In the genomic region with DNA sequence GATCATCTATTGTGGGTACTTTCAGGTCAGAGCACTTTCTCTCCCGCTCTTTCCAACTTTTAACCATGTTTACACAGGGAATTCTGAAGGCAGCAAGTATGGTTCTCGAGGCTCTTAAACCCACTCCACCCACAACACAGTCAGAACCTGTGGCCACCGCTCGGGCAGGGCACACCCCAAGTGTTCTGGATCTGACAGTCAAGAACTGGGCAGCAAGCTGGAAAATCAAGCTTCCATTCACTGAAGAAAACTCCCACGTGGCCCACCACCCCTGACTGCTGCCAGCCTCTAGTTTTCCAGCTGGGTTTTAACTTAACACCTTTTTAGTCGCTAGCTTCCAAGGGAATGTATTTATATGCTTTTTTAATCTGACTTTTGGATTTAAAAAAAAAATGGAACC, we compare ENCODE assay signal across 14 mouse cellular contexts.
DNase-seq lines count a peak whose midpoint lies in the region; ATAC-seq and TF ChIP-seq lines count a peak whose summit lies in the region.
"Had no signal": no experiment of that assay in that cellular context is flagged by ENCODE, and none has a peak within 500 bp of the region (broad histone marks: within the 10 kb centered on the region; RNA-seq: fewer than 3 reads in every experiment).

No protein-coding gene starts in this region.

- peaks cover 22% of the 10 kb centered on the region for H3K4me1 ChIP-seq in kidney, embryonic 16.5 days (ENCODE audit: insufficient read depth, low read length)
- H3K4me1 ChIP-seq in kidney, adult 2 months (ENCODE audit: control insufficient read depth, insufficient read depth, low read length), result no peaks in the 10 kb centered on the region
- peaks cover 39% of the 10 kb centered on the region for H3K4me1 ChIP-seq in limb, embryonic 10.5 days
- H3K4me1 ChIP-seq in lung, embryonic 14.5 days (ENCODE audit: insufficient read depth), result peaks cover 8% of the 10 kb centered on the region; the same call in 1 of the 2 replicates
- H3K4me1 ChIP-seq in hindbrain, embryonic 14.5 days (replicated peaks; ENCODE audit: control insufficient read depth, insufficient read depth, low read length), result no peaks in the 10 kb centered on the region; the same call in 1 of the 2 replicates
- H3K4me1 ChIP-seq: midbrain, embryonic 15.5 days had no signal

- H3K27me3 ChIP-seq in kidney, embryonic 16.5 days (ENCODE audit: insufficient read depth, low read length), result no peaks in the 10 kb centered on the region
- no peaks in the 10 kb centered on the region for H3K27me3 ChIP-seq in kidney, adult 2 months (replicated peaks; ENCODE audit: control insufficient read depth, insufficient read depth, low read length)
- H3K27me3 ChIP-seq in limb, embryonic 10.5 days (ENCODE audit: low read depth, poor library complexity, severe bottlenecking), result peaks cover 46% of the 10 kb centered on the region
- no peaks in the 10 kb centered on the region for H3K27me3 ChIP-seq in lung, embryonic 14.5 days (ENCODE audit: insufficient read depth, low read length)
- no peaks in the 10 kb centered on the region for H3K27me3 ChIP-seq in hindbrain, embryonic 14.5 days (ENCODE audit: control insufficient read depth, insufficient read depth, low read length)
- H3K27me3 ChIP-seq: hindbrain, embryonic 15.5 days; midbrain, embryonic 15.5 days had no signal

- TF ChIP-seq POLR2A in kidney, adult 2 months (IDR thresholded peaks at IDR 0.05; ENCODE audit: low read depth, low read length), result no peak

- no peaks in the 10 kb centered on the region for H3K9me3 ChIP-seq in kidney, embryonic 16.5 days (ENCODE audit: low read length)
- H3K9me3 ChIP-seq in limb, embryonic 10.5 days (replicated peaks), result no peaks in the 10 kb centered on the region
- no peaks in the 10 kb centered on the region for H3K9me3 ChIP-seq in lung, embryonic 14.5 days (ENCODE audit: low read depth, low read length)
- H3K9me3 ChIP-seq in hindbrain, embryonic 14.5 days (ENCODE audit: control insufficient read depth, low read length), result no peaks in the 10 kb centered on the region
- H3K9me3 ChIP-seq: forebrain, embryonic 12.5 days; hindbrain, embryonic 15.5 days; midbrain, embryonic 15.5 days had no signal

- H3K36me3 ChIP-seq in kidney, embryonic 16.5 days (ENCODE audit: insufficient read depth, low read length), result no peaks in the 10 kb centered on the region
- no peaks in the 10 kb centered on the region for H3K36me3 ChIP-seq in kidney, adult 2 months (ENCODE audit: control insufficient read depth, insufficient read depth, low read length)
- no peaks in the 10 kb centered on the region for H3K36me3 ChIP-seq in limb, embryonic 10.5 days
- no peaks in the 10 kb centered on the region for H3K36me3 ChIP-seq in lung, embryonic 14.5 days (ENCODE audit: insufficient read depth)
- no peaks in the 10 kb centered on the region for H3K36me3 ChIP-seq in hindbrain, embryonic 14.5 days (replicated peaks; ENCODE audit: control insufficient read depth, insufficient read depth)
- H3K36me3 ChIP-seq: forebrain, embryonic 12.5 days; hindbrain, embryonic 15.5 days; midbrain, embryonic 15.5 days had no signal

- H3K4me2 ChIP-seq in kidney, embryonic 16.5 days (replicated peaks; ENCODE audit: low read depth, low read length), result no peak overlapping the region
- no peak overlapping the region for H3K4me2 ChIP-seq in lung, embryonic 14.5 days
- no peak overlapping the region for H3K4me2 ChIP-seq in hindbrain, embryonic 14.5 days (replicated peaks)
- H3K4me2 ChIP-seq: forebrain, embryonic 12.5 days; hindbrain, embryonic 15.5 days; midbrain, embryonic 15.5 days had no signal

- no peak overlapping the region for H3K9ac ChIP-seq in kidney, embryonic 16.5 days (replicated peaks; ENCODE audit: low read length)
- no peak overlapping the region for H3K9ac ChIP-seq in lung, embryonic 14.5 days
- H3K9ac ChIP-seq in hindbrain, embryonic 14.5 days, result no peak overlapping the region
- H3K9ac ChIP-seq: forebrain, embryonic 12.5 days; hindbrain, embryonic 15.5 days; liver, embryonic 14.5 days; midbrain, embryonic 15.5 days had no signal

- WGBS in kidney, embryonic 16.5 days, result 68% methylated on average over 6 of the region's 6 CpGs
- WGBS in kidney, adult 2 months, result 91% methylated on average over 6 of the region's 6 CpGs
- 82% methylated on average over 6 of the region's 6 CpGs for WGBS in limb, embryonic 10.5 days
- WGBS in lung, embryonic 14.5 days, result 52% methylated on average over 6 of the region's 6 CpGs
- WGBS in hindbrain, embryonic 14.5 days, result 82% methylated on average over 6 of the region's 6 CpGs

- no peak for ATAC-seq in kidney, embryonic 16.5 days (ENCODE audit: low FRiP score, low TSS enrichment)
- no peak for ATAC-seq in lung, embryonic 14.5 days (ENCODE audit: insufficient read depth)
- ATAC-seq in hindbrain, embryonic 14.5 days (ENCODE audit: low FRiP score), result no peak
- ATAC-seq in monocyte, adult 5-6 weeks (replicated peaks; ENCODE audit: insufficient number of reproducible peaks, low FRiP score, low TSS enrichment, poor library complexity, severe bottlenecking), result no peak
- ATAC-seq: midbrain, embryonic 15.5 days had no signal

- peak overlapping the region; percentile 50; the same call in 1 of the 2 replicates for H3K27ac ChIP-seq in kidney, embryonic 16.5 days (ENCODE audit: low read length)
- no peak overlapping the region for H3K27ac ChIP-seq in kidney, adult 2 months (ENCODE audit: insufficient read depth, low read depth, low read length)
- peak overlapping the region; percentile 70 for H3K27ac ChIP-seq in limb, embryonic 10.5 days
- no peak overlapping the region for H3K27ac ChIP-seq in lung, embryonic 14.5 days (ENCODE audit: low read depth)
- H3K27ac ChIP-seq in hindbrain, embryonic 14.5 days, result no peak overlapping the region
- H3K27ac ChIP-seq: forebrain, embryonic 12.5 days; hindbrain, embryonic 15.5 days; liver, embryonic 14.5 days; midbrain, embryonic 15.5 days had no signal

- DNase-seq in kidney, adult 2 months, result no peak
- DNase-seq in limb, embryonic 10.5 days (ENCODE audit: low spot score), result no peak
- DNase-seq in lung, embryonic 14.5 days, result peak; percentile 16
- DNase-seq in hindbrain, embryonic 14.5 days (ENCODE audit: low spot score), result no peak
- no peak for DNase-seq in right cerebral cortex, postnatal 4 days
- DNase-seq: cerebellum, adult 2 months; kidney, adult 11 months; spleen, adult 18-20 months had no signal

- no peak for TF ChIP-seq CTCF in kidney, adult 2 months (conservative IDR thresholded peaks at IDR 0.05; ENCODE audit: insufficient read depth, insufficient read length, low read depth, low read length)
- TF ChIP-seq CTCF in lung, embryonic 14.5 days (IDR thresholded peaks at IDR 0.05; ENCODE audit: low read depth), result no peak

- no peak overlapping the region for H3K4me3 ChIP-seq in kidney, embryonic 16.5 days (ENCODE audit: low read length)
- no peak overlapping the region for H3K4me3 ChIP-seq in kidney, adult 2 months (ENCODE audit: insufficient read depth, low read depth, low read length)
- no peak overlapping the region for H3K4me3 ChIP-seq in limb, embryonic 10.5 days
- no peak overlapping the region for H3K4me3 ChIP-seq in lung, embryonic 14.5 days (ENCODE audit: low read depth, low read length)
- no peak overlapping the region for H3K4me3 ChIP-seq in hindbrain, embryonic 14.5 days (replicated peaks; ENCODE audit: low read length)
- H3K4me3 ChIP-seq: forebrain, embryonic 12.5 days; hindbrain, embryonic 15.5 days; midbrain, embryonic 15.5 days had no signal

Comparison
In these comparisons a context has a peak if more than half of its experiments do, and no peak if none do; other contexts are left out.
1. H3K27ac ChIP-seq: peak in kidney, embryonic 16.5 days (single experiment) and limb, embryonic 10.5 days (single experiment); none in kidney, adult 2 months (single experiment), lung, embryonic 14.5 days (single experiment) and hindbrain, embryonic 14.5 days (single experiment).